Mouse (Mus musculus) brain, embryonic 14.5 days (tissue): ENCODE measurements around the gene Zfp94.

Experiments
- CTCF ChIP-seq: fragments of 200-500 bp; IDR thresholded peaks from 2 replicates; pipeline ENCODE4 v1.5.1; 2012; ENCODE audit warnings: inconsistent platforms, mild to moderate bottlenecking, moderate library complexity, borderline replicate concordance; ENCODE audit not compliant: insufficient read depth, insufficient read length; ENCODE audit errors: extremely low read depth
- POLR2A ChIP-seq: fragments of 200-500 bp; IDR thresholded peaks from 2 replicates; pipeline ENCODE4 v1.6.1; 2012; ENCODE audit warnings: mild to moderate bottlenecking, inconsistent platforms, borderline replicate concordance; ENCODE audit not compliant: poor library complexity, insufficient read depth, insufficient read length, severe bottlenecking; ENCODE audit errors: extremely low read depth

DNA sequence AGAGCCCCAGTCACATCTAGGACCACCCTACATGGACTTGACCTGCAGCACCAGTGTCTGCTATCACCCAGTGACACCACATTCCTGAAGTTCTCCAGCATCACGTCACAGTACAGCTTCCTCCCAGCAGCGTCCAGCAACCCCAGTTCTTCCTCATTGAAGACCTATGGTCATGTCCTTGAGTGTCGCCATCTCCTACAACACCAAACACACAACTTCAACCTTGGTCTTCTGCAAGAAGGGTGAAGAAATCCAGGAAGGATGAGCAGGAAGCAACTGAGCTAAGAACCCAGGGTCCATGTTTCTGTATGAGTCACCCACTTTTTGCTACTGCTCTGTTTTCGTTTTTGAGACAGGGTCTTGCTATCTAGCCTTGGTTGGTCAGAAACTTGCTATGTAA is 6.1 kb upstream of the Zfp94 start:
- TF ChIP-seq CTCF (no peak), POLR2A (no peak)
